Mouse (Mus musculus) myocyte (in vitro differentiated cells): ENCODE data around the gene Cdh10. TPM values are rescaled to one million over a fixed set of nuclear protein-coding genes. Genes with fewer than 3 reads are reported as not detected.

Experiments used
- H3K27me3 ChIP-seq: one replicate; pipeline ENCODE4 v1.6.1; 2011; ENCODE audit not compliant: control insufficient read depth, insufficient read depth, insufficient read length
- H3K36me3 ChIP-seq: one replicate; pipeline ENCODE4 v1.6.1; 2011; ENCODE audit not compliant: control insufficient read depth, insufficient read depth
- H3K4me2 ChIP-seq: one replicate; pipeline ENCODE4 v1.6.1; 2011; ENCODE audit warnings: low read depth, control low read depth
- H3K4me3 ChIP-seq: one replicate; pipeline ENCODE4 v1.5.1; 2011; ENCODE audit warnings: mild to moderate bottlenecking, control low read depth, moderate library complexity
- H3K79me2 ChIP-seq: one replicate; pipeline ENCODE4 v1.6.1; 2011; ENCODE audit not compliant: control insufficient read depth, insufficient read depth
- H3ac ChIP-seq: one replicate; pipeline ENCODE4 v1.6.1; 2011; ENCODE audit not compliant: control insufficient read depth, insufficient read length
- CEBPB ChIP-seq: IDR thresholded peaks from 2 replicates; pipeline ENCODE4 v1.6.1; 2011; ENCODE audit warnings: mild to moderate bottlenecking, moderate library complexity; ENCODE audit not compliant: poor library complexity, insufficient read depth, severe bottlenecking
- E2F4 ChIP-seq: IDR thresholded peaks from one replicate; pipeline ENCODE4 v1.6.1; 2011; ENCODE audit warnings: mild to moderate bottlenecking, control low read depth, moderate library complexity; ENCODE audit not compliant: insufficient read depth
- MAX ChIP-seq: IDR thresholded peaks from one replicate; pipeline ENCODE4 v1.6.1; 2011; ENCODE audit warnings: low read depth, mild to moderate bottlenecking, control low read depth
- MYOD1 ChIP-seq, 3 experiments: IDR thresholded peaks; one replicate each; pipeline ENCODE4 v1.6.1; 2011; ENCODE audit warnings: control low read depth in 2 of 3, low read depth in 2 of 3, mild to moderate bottlenecking in 2 of 3, moderate library complexity in 1 of 3; ENCODE audit not compliant: insufficient read length in 2 of 3, control insufficient read depth in 1 of 3
- MYOG ChIP-seq, 3 experiments: IDR thresholded peaks; one replicate each; pipeline ENCODE4 v1.6.1; 2011; ENCODE audit warnings: control low read depth in 2 of 3, low read depth in 2 of 3, mild to moderate bottlenecking in 2 of 3; ENCODE audit not compliant: insufficient read length in 2 of 3, control insufficient read depth in 1 of 3, insufficient read depth in 1 of 3
- POLR2A ChIP-seq: IDR thresholded peaks from one replicate; pipeline ENCODE4 v1.6.1; 2011; ENCODE audit warnings: low read depth, mild to moderate bottlenecking, control low read depth, moderate library complexity; ENCODE audit not compliant: insufficient read length
- POLR2AphosphoS2 ChIP-seq: IDR thresholded peaks from one replicate; pipeline ENCODE4 v1.6.1; 2011; ENCODE audit warnings: low read depth, control low read depth; ENCODE audit not compliant: insufficient read length
- REST ChIP-seq: IDR thresholded peaks from one replicate; pipeline ENCODE4 v1.6.1; 2011; ENCODE audit warnings: mild to moderate bottlenecking, control low read depth, moderate library complexity; ENCODE audit not compliant: insufficient read depth, insufficient read length
- SRF ChIP-seq: IDR thresholded peaks from one replicate; pipeline ENCODE4 v1.6.1; 2011; ENCODE audit warnings: low read depth; ENCODE audit not compliant: control insufficient read depth, insufficient read length
- TCF12 ChIP-seq: IDR thresholded peaks from one replicate; pipeline ENCODE4 v1.6.1; 2011; ENCODE audit warnings: mild to moderate bottlenecking, control low read depth; ENCODE audit not compliant: poor library complexity, insufficient read depth, severe bottlenecking
- TCF3 ChIP-seq: IDR thresholded peaks from one replicate; pipeline ENCODE4 v1.6.1; 2011; ENCODE audit warnings: low read depth, control low read depth; ENCODE audit not compliant: insufficient read length
- USF1 ChIP-seq: IDR thresholded peaks from one replicate; pipeline ENCODE4 v1.6.1; 2011; ENCODE audit warnings: low read depth, mild to moderate bottlenecking, control low read depth, moderate library complexity
- polyA plus RNA-seq: library from polyadenylated mRNA; unstranded; fragments of >200 nt; fragmentation: generic; extraction: Trizol; gene quantifications from one replicate; pipeline ENCODE4 v1.2.1, GENCODE M21; 2012; ENCODE audit warnings: missing spikeins

Gene Cdh10
- polyA plus RNA-seq, 1 experiment: 3.5 TPM

DNA sequence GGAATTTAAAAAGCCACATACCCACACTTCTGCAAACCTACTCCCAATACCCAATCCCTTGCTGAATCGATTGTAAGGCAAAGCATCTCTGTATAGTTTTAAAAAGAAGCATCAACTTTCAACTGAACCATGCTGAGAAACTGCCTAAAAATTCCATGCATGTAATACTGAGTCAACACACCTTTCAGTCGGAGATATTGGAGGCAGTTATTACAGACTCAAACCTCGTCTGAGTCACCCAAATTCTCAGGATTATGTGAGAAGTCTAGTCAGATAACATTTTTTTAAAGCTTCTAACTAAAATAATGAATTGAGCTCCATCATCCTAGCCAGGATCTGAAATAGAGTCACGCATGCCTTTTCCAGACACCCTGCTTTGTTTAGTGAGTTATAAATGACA, 175.5 kb downstream of the Cdh10 start:
- H3ac ChIP-seq: no peak overlapping the region
- no peaks in the 10 kb centered on the region for H3K79me2 ChIP-seq
- TF ChIP-seq USF1 (no peak), MYOG (IDR thresholded peaks at IDR 0.05; ENCODE audit: control insufficient read depth in 1 of 3, insufficient read depth in 1 of 3, insufficient read length in 2 of 3, low read depth in 2 of 3) (no peak), CEBPB (no peak), POLR2AphosphoS2 (no peak), TCF3 (no peak)

DNA sequence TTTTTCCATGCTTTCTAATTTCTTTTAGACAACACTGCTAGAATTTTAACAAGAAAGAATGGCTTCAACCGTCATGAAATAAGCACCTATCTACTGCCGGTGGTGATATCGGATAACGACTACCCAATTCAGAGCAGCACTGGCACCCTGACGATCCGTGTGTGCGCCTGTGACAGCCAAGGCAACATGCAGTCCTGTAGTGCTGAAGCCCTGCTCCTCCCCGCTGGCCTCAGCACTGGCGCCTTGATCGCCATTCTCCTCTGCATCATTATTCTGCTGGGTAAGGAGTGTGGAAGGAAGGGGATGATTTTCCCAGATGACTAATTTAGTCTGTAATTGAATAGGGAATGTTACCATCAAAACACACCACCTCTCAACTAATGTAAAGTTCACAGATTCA, 192.1 kb downstream of the Cdh10 start:
- Histone ChIP-seq H3K79me2 (no peaks in the 10 kb centered on the region), H3K27me3 (no peaks in the 10 kb centered on the region), H3K4me2 (no peak overlapping the region), H3ac (no peak overlapping the region), H3K36me3 (no peaks in the 10 kb centered on the region), H3K4me3 (no peak overlapping the region)
- TF ChIP-seq REST (no peak), MYOD1 (IDR thresholded peaks at IDR 0.05; ENCODE audit: control insufficient read depth in 1 of 3, insufficient read length in 2 of 3, low read depth in 2 of 3) (no peak), MYOG (IDR thresholded peaks at IDR 0.05; ENCODE audit: control insufficient read depth in 1 of 3, insufficient read depth in 1 of 3, insufficient read length in 2 of 3, low read depth in 2 of 3) (no peak), MAX (no peak), POLR2AphosphoS2 (no peak), SRF (no peak), POLR2A (no peak), CEBPB (no peak)

More for the DNA sequence above, 175.5 kb downstream of the Cdh10 start:
- H3K4me3 ChIP-seq: no peak overlapping the region
- H3K4me2 ChIP-seq: no peak overlapping the region
- H3K36me3 ChIP-seq: no peaks in the 10 kb centered on the region
- H3K27me3 ChIP-seq: no peaks in the 10 kb centered on the region

DNA sequence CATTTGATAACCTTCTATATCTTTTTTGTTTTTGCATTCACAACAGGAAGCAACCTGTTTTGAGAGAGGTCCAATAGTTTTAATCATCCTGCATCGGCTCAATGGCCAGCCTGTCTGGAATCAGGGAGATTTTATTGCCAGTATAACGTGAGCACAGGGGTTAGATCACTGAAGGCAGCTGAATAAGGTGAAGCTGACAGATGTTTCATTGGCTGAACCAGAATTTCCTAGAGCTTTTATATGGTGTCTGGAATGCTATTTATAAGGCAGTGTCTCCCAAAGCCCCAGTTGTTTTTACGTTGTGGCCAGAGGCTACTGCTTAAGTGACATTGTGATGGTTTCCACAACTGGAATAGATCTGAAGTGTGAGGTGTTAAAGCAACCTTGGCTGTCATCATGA, 214.2 kb downstream of the Cdh10 start:
- Histone ChIP-seq H3K4me2 (no peak overlapping the region), H3K4me3 (no peak overlapping the region), H3K79me2 (no peaks in the 10 kb centered on the region), H3ac (no peak overlapping the region), H3K36me3 (no peaks in the 10 kb centered on the region), H3K27me3 (no peaks in the 10 kb centered on the region)
- TF ChIP-seq MYOD1 (IDR thresholded peaks at IDR 0.05; ENCODE audit: control insufficient read depth in 1 of 3, insufficient read length in 2 of 3, low read depth in 2 of 3): no peak
- TF ChIP-seq USF1: no peak
- TF ChIP-seq SRF: no peak
- no peak for TF ChIP-seq MAX
- TF ChIP-seq E2F4: no peak
- TF ChIP-seq MYOG (IDR thresholded peaks at IDR 0.05; ENCODE audit: control insufficient read depth in 1 of 3, insufficient read depth in 1 of 3, insufficient read length in 2 of 3, low read depth in 2 of 3): no peak
- no peak for TF ChIP-seq TCF3
- TF ChIP-seq CEBPB: no peak
- no peak for TF ChIP-seq TCF12
- no peak for TF ChIP-seq REST
- TF ChIP-seq POLR2AphosphoS2: no peak

DNA sequence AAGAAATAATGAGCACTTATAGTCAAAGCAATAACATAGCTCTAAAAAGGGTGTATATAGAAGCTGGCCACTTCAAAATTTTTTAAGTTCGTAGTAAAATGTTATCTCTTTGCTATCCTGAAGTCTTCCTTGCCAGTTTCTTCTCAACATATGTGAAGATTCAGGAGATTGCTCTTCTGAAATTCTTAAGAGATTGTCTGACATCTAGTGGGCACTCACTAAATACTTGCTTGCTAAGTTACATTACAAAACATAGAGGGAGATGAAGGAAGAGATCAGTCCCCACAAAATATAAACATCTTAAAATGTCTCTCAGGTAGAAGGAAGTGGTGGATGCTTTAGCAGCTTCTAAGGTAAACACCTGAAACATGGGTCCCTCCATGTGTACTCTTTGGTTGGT, 221.3 kb downstream of the Cdh10 start:
- no peaks in the 10 kb centered on the region for H3K27me3 ChIP-seq
- TF ChIP-seq TCF12 (no peak), CEBPB (no peak)
- no peaks in the 10 kb centered on the region for H3K36me3 ChIP-seq
- H3K79me2 ChIP-seq: no peaks in the 10 kb centered on the region
- no peak overlapping the region for H3ac ChIP-seq
- no peak overlapping the region for H3K4me2 ChIP-seq
- H3K4me3 ChIP-seq: no peak overlapping the region
